Mouse (Mus musculus) CH12.LX (cell line): ENCODE results near the gene Tspan9. TPM values are rescaled to one million over a fixed set of nuclear protein-coding genes. Genes with fewer than 3 reads are reported as not detected.

ENCODE experiments used
- DNase-seq: peaks from one replicate; pipeline ENCODE4 v3.0.0-alpha.2; 2013; ENCODE audit errors: extremely low read depth
- H3K27ac ChIP-seq: 2 replicates; pipeline ENCODE4 v1.5.1; 2012; ENCODE audit warnings: low read depth, mild to moderate bottlenecking, control low read depth, moderate library complexity; ENCODE audit not compliant: insufficient read depth
- H3K27me3 ChIP-seq: replicated peaks from 2 replicates; pipeline ENCODE3; 2012; ENCODE audit warnings: inconsistent platforms
- H3K36me3 ChIP-seq, 2 experiments: replicated peaks in 1 of 2; 2 replicates each; pipeline versions ENCODE3 to v1.6.1; 2012; ENCODE audit warnings: inconsistent platforms in 1 of 2, low read length in 1 of 2, mild to moderate bottlenecking in 1 of 2, mixed read lengths in 1 of 2, moderate library complexity in 1 of 2; ENCODE audit not compliant: control insufficient read depth in 1 of 2, insufficient read depth in 1 of 2
- H3K4me1 ChIP-seq, 2 experiments: 2 replicates each; pipeline ENCODE4 v1.6.1; 2012; ENCODE audit warnings: inconsistent platforms in 1 of 2, moderate library complexity in 1 of 2; ENCODE audit not compliant: insufficient read depth in 2 of 2, control insufficient read depth in 1 of 2
- H3K4me2 ChIP-seq: 2 replicates; pipeline ENCODE4 v1.6.1; 2012; ENCODE audit warnings: low read depth, mild to moderate bottlenecking, control low read depth; ENCODE audit not compliant: poor library complexity, insufficient read depth, severe bottlenecking
- H3K4me3 ChIP-seq, 3 experiments: fragments of 150-350 bp in 1 of 3; sonication (generic) in 1 of 3; replicated peaks in 1 of 3; 2 replicates each; pipeline versions ENCODE3 to v1.5.1; 2011 to 2012; ENCODE audit warnings: low read depth in 2 of 3, low read length in 2 of 3, mild to moderate bottlenecking in 2 of 3, moderate library complexity in 2 of 3, control low read depth in 1 of 3, improper control_type of control experiment in 1 of 3, inconsistent platforms in 1 of 3, mixed read lengths in 1 of 3; ENCODE audit not compliant: poor library complexity in 1 of 3
- H3K79me2 ChIP-seq: replicated peaks from 2 replicates; pipeline ENCODE4 v1.6.1; 2012; ENCODE audit warnings: mild to moderate bottlenecking, moderate library complexity; ENCODE audit not compliant: control insufficient read depth, poor library complexity, insufficient read depth, severe bottlenecking; ENCODE audit errors: extremely low read depth
- H3K9ac ChIP-seq: 2 replicates; pipeline ENCODE4 v1.6.1; 2012; ENCODE audit warnings: low read depth, mild to moderate bottlenecking, control low read depth, moderate library complexity; ENCODE audit not compliant: insufficient read depth
- H3K9me3 ChIP-seq: replicated peaks from 2 replicates; pipeline ENCODE3; 2012; ENCODE audit warnings: low read length, inconsistent platforms, mixed read lengths
- CHD1 ChIP-seq: IDR thresholded peaks from 2 replicates; pipeline ENCODE4 v1.6.1; 2012; ENCODE audit warnings: low read depth, low read length, improper control_type of control experiment, inconsistent platforms
- CHD2 ChIP-seq: IDR thresholded peaks from 2 replicates; pipeline ENCODE4 v1.6.1; 2011; ENCODE audit warnings: low read length, improper control_type of control experiment
- CTCF ChIP-seq, 2 experiments: IDR thresholded peaks in 1 of 2; conservative IDR thresholded peaks in 1 of 2; 2 replicates each; pipeline ENCODE4 v1.5.1; 2011 to 2012; ENCODE audit warnings: low read depth in 2 of 2, low read length in 2 of 2, improper control_type of control experiment in 1 of 2, inconsistent platforms in 1 of 2, mild to moderate bottlenecking in 1 of 2, moderate library complexity in 1 of 2
- MAFK ChIP-seq: IDR thresholded peaks from 2 replicates; pipeline ENCODE4 v1.6.1; 2011; ENCODE audit warnings: low read length, improper control_type of control experiment; ENCODE audit not compliant: insufficient replicate concordance
- MEF2A ChIP-seq: IDR thresholded peaks from 2 replicates; pipeline ENCODE4 v1.6.1; 2014; ENCODE audit warnings: low read depth, mild to moderate bottlenecking, inconsistent platforms, low read length, improper control_type of control experiment, borderline replicate concordance
- MYC ChIP-seq: IDR thresholded peaks from 2 replicates; pipeline ENCODE4 v1.6.1; 2011; ENCODE audit warnings: low read depth, mild to moderate bottlenecking, improper control_type of control experiment, low read length
- NELFE ChIP-seq: IDR thresholded peaks from 2 replicates; pipeline ENCODE4 v1.6.1; 2011; ENCODE audit warnings: low read depth, low read length, improper control_type of control experiment
- NRF1 ChIP-seq: IDR thresholded peaks from 2 replicates; pipeline ENCODE4 v1.6.1; 2014; ENCODE audit warnings: low read depth, mild to moderate bottlenecking, inconsistent platforms, low read length, improper control_type of control experiment, moderate library complexity
- POLR2A ChIP-seq: IDR thresholded peaks from 2 replicates; pipeline ENCODE4 v1.6.1; 2011; ENCODE audit warnings: low read depth, mild to moderate bottlenecking, improper control_type of control experiment, low read length
- RAD21 ChIP-seq: IDR thresholded peaks from 2 replicates; pipeline ENCODE4 v1.6.1; 2011; ENCODE audit warnings: low read depth, mild to moderate bottlenecking, low read length, improper control_type of control experiment, moderate library complexity
- SIN3A ChIP-seq: IDR thresholded peaks from 2 replicates; pipeline ENCODE4 v1.6.1; 2012; ENCODE audit warnings: low read length, improper control_type of control experiment, inconsistent platforms
- SMC3 ChIP-seq: IDR thresholded peaks from 2 replicates; pipeline ENCODE4 v1.6.1; 2011; ENCODE audit warnings: low read depth, low read length, improper control_type of control experiment
- TCF12 ChIP-seq: IDR thresholded peaks from 2 replicates; pipeline ENCODE4 v1.6.1; 2014; ENCODE audit warnings: low read depth, mild to moderate bottlenecking, inconsistent platforms, low read length, improper control_type of control experiment
- UBTF ChIP-seq: IDR thresholded peaks from 2 replicates; pipeline ENCODE4 v1.6.1; 2012; ENCODE audit warnings: low read depth, mild to moderate bottlenecking, inconsistent platforms, low read length, improper control_type of control experiment, moderate library complexity
- USF1 ChIP-seq: IDR thresholded peaks from 2 replicates; pipeline ENCODE4 v1.6.1; 2014; ENCODE audit warnings: low read depth, mild to moderate bottlenecking, inconsistent platforms, low read length, improper control_type of control experiment
- USF2 ChIP-seq: conservative IDR thresholded peaks from 2 replicates; pipeline ENCODE4 v1.6.1; 2011; ENCODE audit warnings: low read depth, low read length, improper control_type of control experiment
- ZC3H11A ChIP-seq: IDR thresholded peaks from 2 replicates; pipeline ENCODE4 v1.6.1; 2012; ENCODE audit warnings: low read depth, mild to moderate bottlenecking, inconsistent platforms, low read length, improper control_type of control experiment
- dilution Hi-C: fragments of 300-500 bp; cut with MboI; formaldehyde crosslinking; loops from 2 replicates; pipeline ENCODE4 v1.14.3; 2020; ENCODE audit warnings: low sequenced_read_pairs; ENCODE audit not compliant: extremely low pct_unique_long_range_greater_than_20kb, extremely low pct_ligation_motif_present
- in situ Hi-C: fragments of 300-500 bp; cut with MboI; formaldehyde crosslinking; loops from 3 replicates; pipeline ENCODE4 v1.14.3; 2019; ENCODE audit warnings: low sequenced_read_pairs, low pct_ligation_motif_present, low pct_unique_long_range_greater_than_20kb, mixed read lengths
- polyA plus RNA-seq: library from polyadenylated mRNA; unstranded; fragments of >175 nt; gene quantifications from 2 replicates; pipeline ENCODE4 v1.2.1, GENCODE M21; 2012; ENCODE audit warnings: low read depth; ENCODE audit not compliant: insufficient read length
- total RNA-seq, 2 experiments: library from RNA; depleted of rRNA; stranded (reverse); fragments of 300-350 nt in 1 of 2; fragments of >200 nt in 1 of 2; gene quantifications; 2 replicates each; pipeline ENCODE4 v1.2.3; 2012 to 2014

The Tspan9 gene
- total and polyA plus RNA-seq, 3 experiments, result 0.40 to 0.98 (median 0.71) TPM

GRCm38 (mm10) chr6:128032252-128033171 lies 110.9 kb downstream of the Tspan9 start:
- Histone ChIP-seq H3K4me2 (no peak overlapping the region), H3K9ac (no peak overlapping the region), H3K4me1 (no peaks in the 10 kb centered on the region), H3K27ac (no peak overlapping the region), H3K9me3 (peaks cover 2% of the 10 kb centered on the region), H3K4me3 (no peak overlapping the region), H3K36me3 (no peaks in the 10 kb centered on the region), H3K27me3 (peaks cover 83% of the 10 kb centered on the region), H3K79me2 (no peaks in the 10 kb centered on the region)
- TF ChIP-seq ZC3H11A (no peak), USF1 (no peak), POLR2A (no peak), UBTF (no peak), RAD21 (peak; percentile 44), NELFE (no peak), MYC (no peak), NRF1 (no peak), CTCF (conservative IDR thresholded peaks at IDR 0.05 in 1 of 2, IDR thresholded peaks at IDR 0.05 in 1 of 2; ENCODE audit: low read depth in 2 of 2, low read length in 2 of 2) (peak; percentile 60 to 73), SIN3A (no peak), USF2 (no peak), SMC3 (peak; percentile 70)
- DNase-seq, result peak; percentile 30
- dilution Hi-C loops, result no loop called here
- in situ Hi-C loops, result no loop called here

GRCm38 (mm10) chr6:128031584-128031983 lies 111.8 kb downstream of the Tspan9 start:
- no peak for DNase-seq
- H3K9me3 ChIP-seq, result peaks cover 2% of the 10 kb centered on the region
- no peaks in the 10 kb centered on the region for H3K4me1 ChIP-seq
- no peak overlapping the region for H3K27ac ChIP-seq
- dilution Hi-C loops (no loop called here), in situ Hi-C loops (no loop called here)
- no peak for TF ChIP-seq TCF12
- TF ChIP-seq CHD2, result no peak
- no peak for TF ChIP-seq RAD21
- no peak for TF ChIP-seq MAFK
- TF ChIP-seq MEF2A, result no peak
- TF ChIP-seq CHD1, result no peak
- no peak for TF ChIP-seq NRF1
- H3K4me2 ChIP-seq, result no peak overlapping the region
- no peaks in the 10 kb centered on the region for H3K36me3 ChIP-seq
- no peak overlapping the region for H3K4me3 ChIP-seq
- H3K9ac ChIP-seq, result no peak overlapping the region
- peaks cover 79% of the 10 kb centered on the region for H3K27me3 ChIP-seq
- H3K79me2 ChIP-seq, result no peaks in the 10 kb centered on the region
